Mouse (Mus musculus) limb, embryonic 12.5 days (tissue): ENCODE data around the gene Kif22. TPM values are rescaled to one million over a fixed set of nuclear protein-coding genes. Genes with fewer than 3 reads are reported as not detected.

Experiments used
- ATAC-seq: fragments of 200-750 bp; cut with Nextera tagmentation; 2 replicates; pipeline ENCODE4 v1.8.0; 2017; ENCODE audit warnings: low read depth, moderate TSS enrichment; ENCODE audit not compliant: insufficient number of reproducible peaks, insufficient read depth, low FRiP score, low TSS enrichment
- H3K27ac ChIP-seq: fragments of 300-500 bp; sonication (generic); 2 replicates; pipeline ENCODE4 v1.5.1; 2016; ENCODE audit warnings: mild to moderate bottlenecking, moderate library complexity
- H3K27me3 ChIP-seq: fragments of 300-500 bp; sonication (generic); 2 replicates; pipeline ENCODE4 v1.6.1; 2016; ENCODE audit warnings: mild to moderate bottlenecking, moderate library complexity
- H3K36me3 ChIP-seq: fragments of 300-500 bp; sonication (generic); 2 replicates; pipeline ENCODE4 v1.6.1; 2016; ENCODE audit warnings: mild to moderate bottlenecking, moderate library complexity
- H3K4me1 ChIP-seq: fragments of 300-500 bp; sonication (generic); replicated peaks from 2 replicates; pipeline ENCODE4 v1.6.1; 2016
- H3K4me2 ChIP-seq: fragments of 300-500 bp; sonication (generic); 2 replicates; pipeline ENCODE4 v1.6.1; 2016; ENCODE audit warnings: mild to moderate bottlenecking, moderate library complexity
- H3K4me3 ChIP-seq: fragments of 300-500 bp; sonication (generic); replicated peaks from 2 replicates; pipeline ENCODE4 v1.5.1; 2016; ENCODE audit warnings: mild to moderate bottlenecking
- H3K9ac ChIP-seq: fragments of 300-500 bp; sonication (generic); replicated peaks from 2 replicates; pipeline ENCODE4 v1.6.1; 2016; ENCODE audit warnings: mild to moderate bottlenecking, moderate library complexity
- H3K9me3 ChIP-seq: fragments of 300-500 bp; sonication (generic); 2 replicates; pipeline ENCODE4 v1.6.1; 2016; ENCODE audit warnings: mild to moderate bottlenecking, moderate library complexity
- WGBS: fragments of 180-500 bp; shearing (Covaris S2); methylation state at CpG from one replicate; pipeline ENCODE4 v1.1.7; 2016; 5-methylcytosine and 5-hydroxymethylcytosine counted together
- polyA plus RNA-seq: library from polyadenylated mRNA; unstranded; fragments of >200 nt; fragmentation: Nextera tagmentation; extraction: Ambion mirVana; gene quantifications from 2 replicates; pipeline ENCODE4 v1.2.1, GENCODE M21; 2016

Kif22 gene
- polyA plus RNA-seq, 1 experiment from 2014 or later: 161 TPM

DNA sequence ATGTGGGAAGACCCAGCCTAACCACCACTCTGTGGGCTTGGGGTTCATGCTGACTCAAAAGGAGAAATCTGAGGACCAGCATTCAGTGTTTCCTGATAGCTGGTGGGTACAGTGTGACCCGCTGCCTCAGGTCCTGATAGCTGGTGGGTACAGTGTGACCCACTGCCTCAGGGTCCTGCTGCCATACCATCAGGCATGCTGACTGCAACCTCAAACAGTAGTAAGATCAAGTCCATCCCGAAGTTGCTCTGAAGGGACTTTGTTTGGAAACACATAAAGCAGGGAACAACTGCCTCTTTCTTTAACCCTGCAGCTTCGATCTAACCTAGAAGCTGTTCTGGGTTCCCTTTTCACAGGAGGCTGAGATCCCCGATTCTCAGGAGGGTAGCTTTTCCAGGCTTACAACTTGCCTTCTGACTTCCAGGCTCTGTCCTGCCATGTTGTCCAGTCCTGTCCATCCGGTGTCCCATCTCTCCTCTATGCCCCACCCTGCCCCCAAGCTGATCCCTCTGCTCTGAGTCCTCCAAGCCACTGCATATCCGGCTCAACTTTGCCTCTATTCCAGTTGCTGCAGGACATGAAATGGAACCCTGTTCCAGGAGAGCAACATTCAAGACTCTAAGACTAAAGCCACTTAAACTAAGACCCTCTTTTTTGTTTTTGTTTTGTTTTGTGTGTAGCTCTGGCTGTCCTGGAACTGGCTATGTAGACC, 34.8 kb downstream of the Kif22 start:
- peak overlapping the region; percentile 14; the same call in 1 of the 2 replicates for H3K9ac ChIP-seq

DNA sequence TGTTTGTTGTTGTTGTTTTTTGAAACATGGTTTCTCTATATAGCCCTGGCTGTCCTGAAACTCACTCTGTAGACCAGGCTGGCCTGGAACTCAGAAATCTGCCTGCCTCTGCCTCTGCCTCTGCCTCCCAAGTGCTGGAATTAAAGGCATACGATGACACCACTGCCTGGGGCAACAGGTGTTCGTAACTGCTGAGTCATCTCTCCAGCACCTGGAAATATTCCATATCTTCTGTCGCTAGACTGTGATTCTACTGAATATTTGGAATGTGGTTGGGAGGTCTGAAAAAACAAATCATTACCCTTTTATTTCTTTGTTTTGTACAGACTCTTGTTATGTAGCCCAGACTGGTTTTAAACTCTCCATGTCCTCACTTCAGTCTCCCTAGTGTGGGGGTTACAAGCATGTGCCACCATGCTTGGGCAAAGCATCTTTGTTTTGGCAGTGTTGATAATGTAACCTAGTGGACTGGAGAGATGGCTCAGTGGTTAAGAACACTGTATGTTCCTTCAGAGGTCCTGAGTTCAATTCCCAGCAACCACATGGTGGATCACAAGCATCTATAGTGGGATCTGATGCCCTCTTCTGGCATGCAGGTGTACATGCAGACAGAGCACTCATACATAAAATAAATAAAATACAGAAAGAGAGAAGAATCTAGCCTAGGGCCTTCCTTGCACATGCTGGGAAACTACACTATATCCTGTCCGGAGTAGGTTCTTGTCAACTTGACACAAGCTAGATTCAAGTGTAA, 38.0 kb downstream of the Kif22 start:
- Histone ChIP-seq H3K4me3 (no peak overlapping the region), H3K36me3 (no peaks in the 10 kb centered on the region), H3K27ac (no peak overlapping the region), H3K4me1 (no peaks in the 10 kb centered on the region; the same call in 1 of the 2 replicates), H3K4me2 (no peak overlapping the region), H3K9ac (no peak overlapping the region), H3K9me3 (no peaks in the 10 kb centered on the region), H3K27me3 (no peaks in the 10 kb centered on the region)
- 80% methylated on average over 4 of the region's 4 CpGs for WGBS
- ATAC-seq: no peak

More for the DNA sequence above, 34.8 kb downstream of the Kif22 start:
- Histone ChIP-seq H3K27ac (no peak overlapping the region), H3K36me3 (peaks cover 3% of the 10 kb centered on the region; the same call in 1 of the 2 replicates), H3K4me3 (no peak overlapping the region), H3K27me3 (no peaks in the 10 kb centered on the region), H3K4me1 (no peaks in the 10 kb centered on the region; the same call in 1 of the 2 replicates), H3K4me2 (no peak overlapping the region), H3K9me3 (no peaks in the 10 kb centered on the region)
- 81% methylated on average over 6 of the region's 6 CpGs for WGBS
- ATAC-seq: no peak

DNA sequence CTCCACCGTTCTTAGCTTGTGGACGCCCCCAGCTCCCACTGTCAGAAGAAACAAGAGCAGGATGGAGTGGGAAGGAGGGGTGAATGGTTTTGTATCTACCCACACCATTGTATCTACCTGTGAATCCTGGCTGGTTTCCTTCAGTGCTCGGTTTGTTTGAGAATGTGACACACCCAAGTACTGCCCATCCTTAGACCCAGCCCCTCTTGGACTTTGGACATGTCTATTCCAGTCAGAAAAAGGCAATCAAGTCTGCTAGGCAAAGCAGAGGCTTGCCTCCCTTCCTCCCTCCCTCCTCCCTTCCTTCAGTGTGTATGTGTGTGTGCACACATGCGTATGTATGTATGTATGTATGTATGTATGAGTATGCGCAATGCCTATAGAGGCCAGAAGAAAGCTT, 38.7 kb downstream of the Kif22 start:
- Histone ChIP-seq H3K4me3 (no peak overlapping the region), H3K27ac (no peak overlapping the region), H3K9ac (no peak overlapping the region), H3K4me2 (no peak overlapping the region), H3K4me1 (no peaks in the 10 kb centered on the region; the same call in 1 of the 2 replicates), H3K9me3 (no peaks in the 10 kb centered on the region), H3K27me3 (no peaks in the 10 kb centered on the region), H3K36me3 (no peaks in the 10 kb centered on the region)
- no peak for ATAC-seq
- 90% methylated on average over 5 of the region's 5 CpGs for WGBS

DNA sequence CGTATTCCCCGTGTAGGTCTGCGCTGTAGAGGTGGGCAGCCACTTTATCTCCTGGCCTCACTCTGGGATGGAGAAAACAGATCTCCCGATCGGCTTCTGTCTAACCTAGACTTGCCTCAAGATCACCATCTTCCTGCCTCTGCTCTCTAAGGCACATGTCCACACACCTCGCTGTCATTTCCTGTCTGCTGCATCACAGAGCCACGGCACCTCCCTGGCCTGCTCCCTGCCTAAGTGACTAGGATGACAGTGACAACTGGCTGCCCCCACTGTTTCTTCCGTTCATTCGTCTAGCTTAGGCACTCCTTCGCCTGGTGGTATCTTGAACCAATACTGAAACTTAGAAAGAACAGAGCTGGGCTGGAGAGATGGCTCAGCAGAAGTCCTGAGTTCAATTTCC, 42.7 kb downstream of the Kif22 start:
- H3K27me3 ChIP-seq: no peaks in the 10 kb centered on the region
- no peak overlapping the region for H3K4me3 ChIP-seq
- H3K9ac ChIP-seq: no peak overlapping the region
- H3K27ac ChIP-seq: no peak overlapping the region
- no peak overlapping the region for H3K4me2 ChIP-seq
- WGBS: 77% methylated on average over 10 of the region's 10 CpGs
- H3K9me3 ChIP-seq: no peaks in the 10 kb centered on the region
- ATAC-seq: no peak
- H3K4me1 ChIP-seq: no peaks in the 10 kb centered on the region
- H3K36me3 ChIP-seq: no peaks in the 10 kb centered on the region

DNA sequence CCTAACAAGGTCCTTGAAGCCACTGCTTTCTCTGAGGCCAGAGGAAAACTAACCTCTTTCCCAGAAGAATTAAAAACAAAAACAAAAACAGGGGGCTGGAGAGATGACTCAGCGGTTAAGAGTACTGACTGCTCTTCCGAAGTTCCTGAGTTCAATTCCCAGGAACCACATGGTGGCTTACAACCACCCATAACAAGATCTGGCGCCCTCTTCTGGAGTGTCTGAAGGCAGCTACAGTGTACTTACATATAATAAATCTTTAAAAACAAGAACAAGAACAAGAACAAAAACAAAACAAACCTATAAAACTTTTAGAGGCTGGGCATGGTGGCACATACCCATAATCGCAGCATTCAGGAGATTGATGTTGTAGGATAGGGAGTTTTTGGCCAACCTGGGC, 45.8 kb downstream of the Kif22 start:
- no peaks in the 10 kb centered on the region for H3K27me3 ChIP-seq
- 90% methylated on average over 4 of the region's 4 CpGs for WGBS
- H3K36me3 ChIP-seq: no peaks in the 10 kb centered on the region

DNA sequence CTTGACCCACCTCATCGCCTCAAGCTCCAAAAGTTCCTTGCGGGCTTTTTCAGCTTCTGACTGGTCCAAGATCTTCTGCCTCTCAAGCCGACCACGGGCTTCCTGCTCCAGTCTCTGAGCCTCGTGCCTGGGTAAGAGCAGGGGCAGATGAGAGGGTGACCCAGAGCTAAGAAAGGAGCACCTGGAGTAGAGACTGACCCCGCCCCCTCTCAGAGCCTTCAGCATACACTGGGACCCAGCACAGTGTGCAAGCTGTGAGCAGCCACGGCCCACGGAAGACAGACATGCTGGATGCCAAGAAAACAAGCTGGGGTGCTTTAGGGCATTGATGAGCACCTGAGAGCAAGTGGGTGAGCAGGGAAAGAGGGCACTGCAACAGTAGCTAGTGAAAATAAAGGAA, 53.5 kb downstream of the Kif22 start:
- Histone ChIP-seq H3K9me3 (no peaks in the 10 kb centered on the region), H3K36me3 (no peaks in the 10 kb centered on the region), H3K4me1 (0 out of 2 replicates have a peak, but pooled peaks cover 4% of the 10 kb centered on the region), H3K4me2 (no peak overlapping the region), H3K27me3 (no peaks in the 10 kb centered on the region), H3K4me3 (no peak overlapping the region), H3K9ac (no peak overlapping the region; the same call in 1 of the 2 replicates), H3K27ac (no peak overlapping the region)
- 76% methylated on average over 8 of the region's 8 CpGs for WGBS
- no peak for ATAC-seq

More for the DNA sequence above, 45.8 kb downstream of the Kif22 start:
- no peak overlapping the region for H3K4me3 ChIP-seq
- ATAC-seq: no peak
- no peaks in the 10 kb centered on the region for H3K9me3 ChIP-seq
- H3K4me1 ChIP-seq: no peaks in the 10 kb centered on the region
- H3K9ac ChIP-seq: no peak overlapping the region
- H3K27ac ChIP-seq: no peak overlapping the region
- no peak overlapping the region for H3K4me2 ChIP-seq

DNA sequence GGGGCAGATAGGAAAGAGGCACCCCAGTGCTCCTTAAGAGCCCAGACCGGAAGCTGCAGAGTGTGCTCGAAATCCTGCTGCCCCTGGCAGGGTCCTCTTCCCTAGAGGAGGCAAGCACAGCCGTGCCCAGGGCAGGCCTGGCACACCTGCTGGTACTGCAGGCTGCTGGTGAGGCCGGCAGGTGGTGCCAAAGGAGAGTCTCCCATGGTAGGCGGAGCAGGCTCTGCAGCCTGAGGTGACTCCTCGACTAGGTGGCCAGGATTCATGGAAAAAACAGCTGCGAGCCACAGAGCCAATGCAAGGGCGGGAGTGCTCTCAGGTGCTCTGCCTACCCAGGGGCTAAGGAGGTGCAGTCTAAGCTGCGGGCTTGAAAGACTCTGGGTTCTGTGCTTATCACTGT, 56.0 kb downstream of the Kif22 start:
- no peak for ATAC-seq
- no peaks in the 10 kb centered on the region for H3K27me3 ChIP-seq
- H3K27ac ChIP-seq: no peak overlapping the region
- no peaks in the 10 kb centered on the region for H3K9me3 ChIP-seq
- 0 out of 2 replicates have a peak, but pooled peaks cover 4% of the 10 kb centered on the region for H3K4me1 ChIP-seq
- no peak overlapping the region for H3K9ac ChIP-seq
- H3K4me2 ChIP-seq: no peak overlapping the region
- 42% methylated on average over 9 of the region's 9 CpGs for WGBS
- no peak overlapping the region for H3K4me3 ChIP-seq
- peaks cover 2% of the 10 kb centered on the region; the same call in 1 of the 2 replicates for H3K36me3 ChIP-seq

DNA sequence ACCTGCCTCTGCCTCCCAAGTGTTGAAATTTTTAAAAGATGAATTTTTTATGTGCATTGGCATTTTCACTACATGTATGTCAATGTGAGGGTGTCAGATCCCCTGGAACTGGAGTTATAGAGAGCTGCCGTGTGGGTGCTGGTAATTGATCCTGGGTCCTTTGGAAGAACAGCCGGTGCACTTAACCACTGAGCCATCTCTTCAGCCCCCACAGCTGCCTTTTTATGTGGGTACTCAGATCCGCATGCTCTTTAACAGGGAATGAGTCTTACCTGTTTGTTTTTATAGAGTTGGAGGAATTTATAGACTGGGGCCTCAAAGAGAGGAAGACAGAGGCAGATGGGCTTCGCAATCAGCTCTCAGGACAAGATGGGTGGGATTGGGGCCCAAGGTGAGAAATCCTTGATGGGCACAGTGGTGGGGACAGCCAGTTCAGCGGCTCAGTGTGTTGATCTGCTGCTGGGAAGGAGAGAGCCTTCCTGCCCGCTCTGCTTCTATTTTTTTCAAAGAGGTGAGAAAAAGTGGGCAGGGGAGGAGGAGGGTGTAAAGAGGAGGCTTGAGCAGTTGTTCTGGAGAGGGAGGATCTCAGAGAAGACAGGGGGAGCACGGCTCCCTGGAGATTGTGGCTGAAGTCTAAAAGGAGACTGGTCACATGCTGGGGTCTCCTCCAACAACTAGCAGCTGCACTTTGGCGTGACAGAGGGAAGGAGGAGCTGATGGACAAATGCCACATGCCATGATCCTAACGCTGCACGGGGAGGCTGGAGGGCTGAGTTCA, 57.4 kb downstream of the Kif22 start:
- Histone ChIP-seq H3K9ac (no peak overlapping the region), H3K4me3 (no peak overlapping the region), H3K4me2 (no peak overlapping the region), H3K4me1 (0 out of 2 replicates have a peak, but pooled peaks cover 4% of the 10 kb centered on the region), H3K27me3 (no peaks in the 10 kb centered on the region), H3K9me3 (no peaks in the 10 kb centered on the region), H3K36me3 (peaks cover 15% of the 10 kb centered on the region), H3K27ac (no peak overlapping the region)
- WGBS: 33% methylated on average over 10 of the region's 10 CpGs
- no peak for ATAC-seq

DNA sequence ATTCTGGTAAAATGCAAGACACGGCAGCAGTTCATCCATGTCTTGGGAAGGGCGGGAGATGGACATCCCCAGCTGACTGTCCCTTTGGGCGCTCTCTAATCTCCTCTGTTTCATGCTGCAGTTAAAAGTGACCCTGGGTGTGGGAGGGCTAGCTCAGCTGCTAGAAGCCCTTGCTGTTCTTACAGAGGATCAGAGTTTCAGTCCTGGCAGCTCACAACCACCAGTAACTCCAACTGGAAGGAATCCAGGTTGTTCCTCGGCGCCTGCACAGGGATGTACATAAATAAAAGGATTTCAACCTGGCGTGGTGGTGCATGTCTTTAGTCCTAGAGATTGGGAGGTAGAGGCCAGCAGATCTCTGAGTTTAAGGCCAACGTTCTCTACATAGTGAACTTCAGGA, 59.2 kb downstream of the Kif22 start:
- 80% methylated on average over 7 of the region's 7 CpGs for WGBS
- Histone ChIP-seq H3K4me3 (no peak overlapping the region), H3K9me3 (no peaks in the 10 kb centered on the region), H3K9ac (no peak overlapping the region), H3K4me1 (0 out of 2 replicates have a peak, but pooled peaks cover 4% of the 10 kb centered on the region), H3K36me3 (peaks cover 32% of the 10 kb centered on the region), H3K4me2 (no peak overlapping the region), H3K27ac (no peak overlapping the region), H3K27me3 (no peaks in the 10 kb centered on the region)
- ATAC-seq: no peak

DNA sequence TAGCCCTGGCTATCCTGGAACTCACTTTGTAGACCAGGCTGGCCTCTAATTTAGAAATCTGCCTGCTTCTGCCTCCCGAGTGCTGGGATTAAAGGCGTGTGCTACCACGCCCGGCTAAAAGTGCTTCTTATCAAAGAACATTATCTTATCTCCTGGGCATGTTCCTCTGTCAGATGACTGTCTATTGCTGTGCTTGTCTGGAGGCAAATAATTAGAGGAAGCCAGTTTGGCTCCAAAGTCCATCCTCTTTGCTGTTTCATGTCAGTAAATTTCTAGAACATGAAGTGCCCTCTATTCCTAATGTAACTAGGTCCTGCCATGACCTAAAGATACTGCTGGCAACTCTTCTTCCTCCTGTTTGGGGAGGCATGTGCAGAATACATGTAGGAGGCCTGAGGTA, 60.2 kb downstream of the Kif22 start:
- H3K4me1 ChIP-seq: peaks cover 8% of the 10 kb centered on the region; the same call in 1 of the 2 replicates
- no peak overlapping the region for H3K4me3 ChIP-seq
- H3K27ac ChIP-seq: no peak overlapping the region
- no peak for ATAC-seq
- H3K36me3 ChIP-seq: peaks cover 37% of the 10 kb centered on the region
- WGBS: 91% methylated on average over 4 of the region's 4 CpGs
- no peak overlapping the region for H3K4me2 ChIP-seq
- H3K9ac ChIP-seq: no peak overlapping the region
- no peaks in the 10 kb centered on the region for H3K27me3 ChIP-seq
- H3K9me3 ChIP-seq: no peaks in the 10 kb centered on the region

DNA sequence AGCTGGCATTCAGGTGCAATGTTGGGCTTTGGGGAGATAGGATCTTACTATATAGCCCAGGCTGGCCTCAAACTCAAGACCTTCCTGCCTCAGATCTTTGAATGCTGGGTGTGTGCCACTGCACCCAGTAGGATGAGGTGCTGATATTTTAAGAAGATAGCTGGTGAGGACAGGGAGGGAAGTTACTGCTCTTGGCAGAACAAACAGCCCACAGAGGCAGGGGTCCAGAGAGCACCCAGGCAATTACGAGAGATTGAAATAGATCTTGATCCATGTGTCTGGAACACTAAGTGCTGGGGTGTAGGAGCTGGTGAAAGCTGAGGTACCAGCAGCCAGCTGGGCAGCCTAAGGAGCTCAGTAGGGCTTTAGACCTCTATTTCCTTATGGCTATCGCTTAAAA, 60.7 kb downstream of the Kif22 start:
- 82% methylated on average over 2 of the region's 2 CpGs for WGBS
- Histone ChIP-seq H3K4me1 (peaks cover 11% of the 10 kb centered on the region; the same call in 1 of the 2 replicates), H3K9me3 (no peaks in the 10 kb centered on the region), H3K4me3 (no peak overlapping the region), H3K36me3 (peaks cover 37% of the 10 kb centered on the region), H3K9ac (no peak overlapping the region), H3K4me2 (no peak overlapping the region), H3K27ac (no peak overlapping the region), H3K27me3 (no peaks in the 10 kb centered on the region)
- no peak for ATAC-seq
